Mouse (Mus musculus): ENCODE measurements at regions not wholly inside any gene's neighbourhood (a gene's known extent, or its start where the extent isn't known, plus 50 kb on each side); places are given as distances from the start of the nearest gene placed in this dataset.

GRCm38 (mm10) chr8:83810651-83811050 lies 69.5 kb upstream of the Adgre5 start:
- TF ChIP-seq CTCF (IDR thresholded peaks at IDR 0.05; ENCODE audit: low read depth, low read length) (no peak), POLR2A (IDR thresholded peaks at IDR 0.05; ENCODE audit: extremely low read depth, insufficient read depth, low read length) (no peak)
